Mouse (Mus musculus) lung, postnatal 36 days (tissue): ENCODE measurements around the gene Sash1.

Experiments
- DNase-seq: peaks from one replicate; pipeline ENCODE4 v3.0.0; 2022; ENCODE audit warnings: mixed read lengths

Gene Sash1

GRCm38 (mm10) chr10:8847974-8848373 lies 37.9 kb downstream of the Sash1 start:
- no peak for DNase-seq

GRCm38 (mm10) chr10:8846258-8846657 lies 39.6 kb downstream of the Sash1 start:
- DNase-seq = no peak

- peak; percentile 38 for DNase-seq
Measured at GRCm38 (mm10) chr10:8845230-8845770, 40.6 kb downstream of the Sash1 start.

- no peak for DNase-seq
Measured at GRCm38 (mm10) chr10:8839956-8840355, 45.9 kb downstream of the Sash1 start.

GRCm38 (mm10) chr10:8833816-8834464 lies 51.9 kb downstream of the Sash1 start:
- DNase-seq = peak; percentile 70

GRCm38 (mm10) chr10:8826303-8826702 lies 59.6 kb downstream of the Sash1 start:
- no peak for DNase-seq

GRCm38 (mm10) chr10:8825874-8826273 lies 60.0 kb downstream of the Sash1 start:
- DNase-seq = no peak

- no peak for DNase-seq
Measured at GRCm38 (mm10) chr10:8818066-8818465, 67.8 kb downstream of the Sash1 start.

GRCm38 (mm10) chr10:8813984-8814578 lies 71.8 kb downstream of the Sash1 start:
- no peak for DNase-seq

GRCm38 (mm10) chr10:8813259-8813658 lies 72.6 kb downstream of the Sash1 start:
- DNase-seq = no peak

GRCm38 (mm10) chr10:8812807-8813206 lies 73.1 kb downstream of the Sash1 start:
- DNase-seq = no peak

- no peak for DNase-seq
Measured at GRCm38 (mm10) chr10:8811261-8812039, 74.4 kb downstream of the Sash1 start.

GRCm38 (mm10) chr10:8810496-8810895 lies 75.4 kb downstream of the Sash1 start:
- DNase-seq = no peak

- DNase-seq = no peak
Measured at GRCm38 (mm10) chr10:8808383-8808782, 77.5 kb downstream of the Sash1 start.

GRCm38 (mm10) chr10:8807581-8807980 lies 78.3 kb downstream of the Sash1 start:
- no peak for DNase-seq

GRCm38 (mm10) chr10:8805402-8805801 lies 80.5 kb downstream of the Sash1 start:
- peak; percentile 69 for DNase-seq

GRCm38 (mm10) chr10:8804292-8804691 lies 81.6 kb downstream of the Sash1 start:
- DNase-seq = peak; percentile 76

- DNase-seq = no peak
Measured at GRCm38 (mm10) chr10:8801719-8802347, 84.0 kb downstream of the Sash1 start.

- DNase-seq = no peak
Measured at GRCm38 (mm10) chr10:8801139-8801613, 84.7 kb downstream of the Sash1 start.

- DNase-seq = no peak
Measured at GRCm38 (mm10) chr10:8797826-8798225, 88.0 kb downstream of the Sash1 start.

GRCm38 (mm10) chr10:8795336-8795735 lies 90.5 kb downstream of the Sash1 start:
- peak; percentile 87 for DNase-seq

GRCm38 (mm10) chr10:8792412-8792811 lies 93.5 kb downstream of the Sash1 start:
- DNase-seq = peak; percentile 85

GRCm38 (mm10) chr10:8789096-8789495 lies 96.8 kb downstream of the Sash1 start:
- no peak for DNase-seq
